Mouse (Mus musculus) hindbrain, embryonic 14.5 days (tissue): ENCODE results near the gene Naa15. TPM values are rescaled to one million over a fixed set of nuclear protein-coding genes. Genes with fewer than 3 reads are reported as not detected.
A peak's percentile ranks its signal among the peaks of the same experiment; 100 is the strongest.
"Not testable (repeated sequence)": the region's sequence is repeated elsewhere in the genome, so short reads cannot be mapped to it uniquely, and the experiment has no call there.

Experiments used
- ATAC-seq: fragments of 200-750 bp; cut with Nextera tagmentation; 2 replicates; pipeline ENCODE4 v1.8.0; 2017; ENCODE audit warnings: moderate number of reproducible peaks, mild to moderate bottlenecking, moderate TSS enrichment, moderate library complexity; ENCODE audit not compliant: low FRiP score
- DNase-seq: peaks from one replicate; pipeline ENCODE4 v3.0.0-alpha.2; 2015; ENCODE audit warnings: low spot score
- H3K27ac ChIP-seq: fragments of 300-500 bp; sonication (generic); 2 replicates; pipeline ENCODE4 v1.5.1; 2014; ENCODE audit warnings: mild to moderate bottlenecking, moderate library complexity
- H3K27me3 ChIP-seq: fragments of 300-500 bp; sonication (generic); 2 replicates; pipeline ENCODE4 v1.6.1; 2014; ENCODE audit warnings: mild to moderate bottlenecking, low read length, mixed read lengths; ENCODE audit not compliant: control insufficient read depth, insufficient read depth
- H3K36me3 ChIP-seq: fragments of 300-500 bp; sonication (generic); replicated peaks from 2 replicates; pipeline ENCODE4 v1.6.1; 2014; ENCODE audit not compliant: control insufficient read depth, insufficient read depth
- H3K4me1 ChIP-seq: fragments of 300-500 bp; sonication (generic); replicated peaks from 2 replicates; pipeline ENCODE4 v1.6.1; 2014; ENCODE audit warnings: antibody characterized with exemption, low read length, mixed read lengths; ENCODE audit not compliant: control insufficient read depth, insufficient read depth
- H3K4me2 ChIP-seq: fragments of 300-500 bp; sonication (generic); replicated peaks from 2 replicates; pipeline ENCODE4 v1.6.1; 2014; ENCODE audit warnings: mild to moderate bottlenecking, moderate library complexity
- H3K4me3 ChIP-seq: fragments of 300-500 bp; sonication (generic); replicated peaks from 2 replicates; pipeline ENCODE4 v1.5.1; 2014; ENCODE audit warnings: mild to moderate bottlenecking, low read length
- H3K9ac ChIP-seq: fragments of 300-500 bp; sonication (generic); 2 replicates; pipeline ENCODE4 v1.6.1; 2014
- H3K9me3 ChIP-seq: fragments of 300-500 bp; sonication (generic); 2 replicates; pipeline ENCODE4 v1.6.1; 2016; ENCODE audit warnings: low read length; ENCODE audit not compliant: control insufficient read depth
- WGBS: fragments of 180-500 bp; shearing (Covaris S2); extraction: QIAGEN DNeasy Blood & Tissue Kit; methylation state at CpG from one replicate; pipeline ENCODE4 v1.1.7; 2014; 5-methylcytosine and 5-hydroxymethylcytosine counted together
- polyA plus RNA-seq: library from polyadenylated mRNA; unstranded; fragments of >200 nt; fragmentation: Nextera tagmentation; extraction: Ambion mirVana; gene quantifications from 2 replicates; pipeline ENCODE4 v1.2.1, GENCODE M21; 2014

Naa15 gene
- polyA plus RNA-seq, 1 experiment from 2014 or later, result 38.8 TPM

DNA sequence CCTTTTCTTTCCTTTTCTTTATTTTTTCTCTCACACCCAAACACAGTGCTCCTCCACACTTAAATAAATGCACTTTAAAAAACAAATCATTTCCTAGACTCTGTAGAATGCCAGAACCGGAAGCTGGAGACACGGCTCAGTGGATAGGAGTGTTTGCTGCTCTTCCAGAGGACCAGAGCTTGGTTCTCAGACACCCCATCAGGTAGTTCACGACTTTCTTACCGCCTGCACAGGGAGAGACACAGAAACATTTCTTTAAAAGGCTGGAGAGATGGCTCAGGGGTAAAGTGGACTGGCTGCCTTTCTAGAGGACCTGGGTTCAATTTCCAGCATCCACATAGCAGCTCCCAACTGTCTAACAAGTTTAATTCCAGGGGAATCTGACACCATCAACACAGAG lies 15.4 kb upstream of the Naa15 start:
- Histone ChIP-seq H3K27ac (no peak overlapping the region), H3K27me3 (peaks cover 32% of the 10 kb centered on the region), H3K36me3 (peaks cover 11% of the 10 kb centered on the region), H3K9ac (no peak overlapping the region), H3K4me2 (no peak overlapping the region), H3K4me1 (no peaks in the 10 kb centered on the region; the same call in 1 of the 2 replicates), H3K4me3 (no peak overlapping the region), H3K9me3 (no peaks in the 10 kb centered on the region)
- ATAC-seq (no peak), DNase-seq (no peak)
- 66% methylated on average over 4 of the region's 4 CpGs for WGBS

DNA sequence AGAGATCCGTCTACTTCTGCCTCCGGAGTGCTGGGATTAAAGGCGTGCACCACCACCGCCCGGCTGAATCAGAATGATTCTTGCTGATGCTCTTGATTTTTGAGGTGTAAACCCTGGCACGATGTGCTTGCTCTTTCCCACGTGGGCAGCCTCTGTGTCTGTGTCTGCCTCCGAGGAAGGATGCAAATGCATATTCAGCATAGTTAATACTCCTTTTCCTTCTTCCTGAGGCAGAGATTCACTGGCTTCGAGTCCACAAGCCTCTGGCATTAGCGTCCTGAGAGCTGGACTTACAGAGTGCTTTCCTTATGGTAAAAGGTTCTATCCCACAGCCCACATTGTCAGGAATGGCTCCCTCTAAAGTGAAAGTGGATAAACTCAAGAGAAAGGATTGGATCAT lies 14.3 kb upstream of the Naa15 start:
- Histone ChIP-seq H3K9me3 (no peaks in the 10 kb centered on the region), H3K27me3 (peaks cover 26% of the 10 kb centered on the region), H3K36me3 (peaks cover 17% of the 10 kb centered on the region), H3K4me3 (no peak overlapping the region), H3K4me2 (no peak overlapping the region), H3K27ac (no peak overlapping the region), H3K9ac (no peak overlapping the region), H3K4me1 (no peaks in the 10 kb centered on the region; the same call in 1 of the 2 replicates)
- WGBS, result 82% methylated on average over 10 of the region's 10 CpGs
- ATAC-seq (no peak), DNase-seq (no peak)

DNA sequence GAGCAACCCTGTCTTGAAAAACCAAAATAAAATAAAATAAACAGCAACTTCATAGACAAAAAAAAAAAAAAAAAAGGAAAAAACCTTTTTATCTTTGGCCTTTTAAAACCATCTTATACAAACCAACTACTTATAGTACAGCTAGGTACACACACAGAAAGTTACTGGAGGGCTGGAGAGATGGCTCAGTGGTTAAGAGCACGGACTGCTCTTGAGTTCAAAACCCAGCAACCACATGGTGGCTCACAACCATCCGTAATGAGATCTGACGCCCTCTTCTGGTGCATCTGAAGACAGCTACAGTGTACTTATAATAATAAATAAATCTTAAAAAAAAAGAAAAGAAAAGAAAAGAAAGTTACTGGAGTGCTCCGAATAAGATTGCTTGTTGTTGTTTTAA lies 12.9 kb upstream of the Naa15 start:
- H3K4me2 ChIP-seq, H3K9ac ChIP-seq, H3K27ac ChIP-seq, DNase-seq, H3K9me3 ChIP-seq, H3K4me3 ChIP-seq, ATAC-seq, H3K4me1 ChIP-seq: not testable (repeated sequence)
- WGBS, result 66% methylated on average over 4 of the region's 4 CpGs
- Histone ChIP-seq H3K36me3 (peaks cover 27% of the 10 kb centered on the region), H3K27me3 (peaks cover 12% of the 10 kb centered on the region)

DNA sequence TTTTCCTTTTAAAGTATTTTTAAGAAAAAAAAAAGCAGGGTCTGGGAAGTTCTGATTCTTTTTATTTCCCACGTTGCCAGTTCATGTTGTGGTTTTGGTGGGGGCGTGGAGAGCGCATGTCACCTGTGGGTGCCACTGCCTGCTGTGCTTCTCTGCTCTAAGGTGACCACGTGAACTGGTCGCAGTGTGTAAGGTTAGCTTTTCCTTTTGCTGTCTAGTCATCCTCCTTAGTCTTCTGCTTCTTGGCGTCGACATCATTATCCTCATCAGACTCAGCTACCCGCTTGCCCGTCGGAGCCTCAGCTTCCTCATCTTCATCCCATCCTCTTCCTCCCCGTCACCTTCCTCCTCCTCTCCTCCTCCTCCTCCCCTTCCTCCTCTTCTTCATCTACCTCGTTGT lies 12.3 kb upstream of the Naa15 start:
- H3K4me3 ChIP-seq, result no peak overlapping the region
- H3K36me3 ChIP-seq, result peaks cover 27% of the 10 kb centered on the region
- WGBS, result 94% methylated on average over 12 of the region's 12 CpGs
- H3K4me1 ChIP-seq, result peaks cover 3% of the 10 kb centered on the region; the same call in 1 of the 2 replicates
- H3K27ac ChIP-seq, result no peak overlapping the region
- H3K9me3 ChIP-seq, result no peaks in the 10 kb centered on the region
- no peak overlapping the region for H3K9ac ChIP-seq
- peaks cover 6% of the 10 kb centered on the region for H3K27me3 ChIP-seq
- ATAC-seq (no peak), DNase-seq (no peak)
- H3K4me2 ChIP-seq, result no peak overlapping the region

DNA sequence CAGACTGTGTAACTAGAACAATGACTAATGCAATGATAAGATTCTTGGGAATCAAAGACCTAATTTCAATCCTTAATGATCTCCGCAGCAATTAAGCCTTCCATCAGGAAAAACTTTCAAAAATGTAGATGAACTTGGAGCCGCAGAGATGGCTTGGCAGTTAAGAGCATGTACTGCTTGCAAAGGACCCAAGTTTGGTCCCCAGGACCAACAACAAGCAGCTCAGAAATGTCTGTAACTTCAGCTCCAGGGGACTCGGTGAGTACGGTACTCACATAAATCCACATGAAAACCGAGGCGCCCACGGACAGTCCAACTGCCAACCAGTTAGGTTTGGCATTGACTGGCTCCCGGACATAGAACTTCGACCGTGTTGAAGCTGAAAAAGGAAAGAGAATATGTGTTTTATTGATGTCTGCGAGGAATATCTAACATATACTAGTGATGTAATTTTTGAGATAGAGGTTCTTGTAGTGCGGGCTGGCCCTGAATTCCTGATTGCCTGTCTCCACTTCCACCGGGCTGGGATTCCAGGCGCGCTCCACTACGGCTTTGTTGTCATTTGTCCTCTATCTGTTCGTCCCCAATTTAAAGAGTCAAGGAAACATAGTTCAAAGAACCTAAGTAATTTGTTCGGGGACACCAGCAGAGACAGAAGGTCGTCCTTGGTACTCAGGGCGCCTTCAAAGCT lies 6.9 kb upstream of the Naa15 start:
- no peak for DNase-seq

DNA sequence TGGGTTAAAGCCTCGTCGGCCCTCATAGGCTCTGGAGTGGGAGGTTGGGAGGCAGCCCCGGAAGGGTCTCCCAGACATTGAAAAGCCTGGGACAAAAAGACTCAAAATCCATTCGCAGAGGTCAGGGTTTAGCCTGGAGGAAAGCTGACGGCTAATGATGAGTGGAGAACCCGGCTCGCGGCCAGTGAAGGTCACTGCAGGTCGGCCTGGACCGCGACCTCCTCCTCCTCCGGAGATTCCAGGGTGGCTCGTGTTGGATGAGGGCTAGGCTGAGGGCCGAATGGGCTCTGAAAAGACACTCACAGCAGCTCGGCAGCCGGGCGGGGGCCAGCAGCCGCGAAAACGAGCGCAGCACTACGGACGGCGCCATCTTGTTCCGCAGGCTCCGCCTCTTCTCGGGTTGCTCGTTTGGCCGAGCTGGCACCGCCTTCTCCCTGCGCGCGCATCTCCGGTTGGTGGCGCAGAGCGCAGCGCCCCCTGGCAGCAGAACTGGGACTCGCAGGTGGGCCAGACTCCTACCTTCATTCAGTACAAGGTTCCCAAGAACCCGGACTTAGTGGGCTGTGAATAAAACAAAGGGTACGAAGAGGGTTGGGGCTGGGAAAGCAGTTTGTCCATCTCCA lies 6.3 kb upstream of the Naa15 start, which contains the start of gene Ndufc1:
Ndufc1 (minus strand) TSS at position 428 of the 623 bp plus-strand sequence.
- DNase-seq (peak; percentile 98), ATAC-seq (peak; percentile 93)
- H3K4me2 ChIP-seq, result peak within 1 kb of the TSS; percentile 65
- H3K4me1 ChIP-seq, result peaks cover 9% of the 10 kb centered on the region; the same call in 1 of the 2 replicates
- peak within 1 kb of the TSS; percentile 91 for H3K4me3 ChIP-seq
- under 1% methylated on average over 35 of the region's 40 CpGs for WGBS
- H3K9me3 ChIP-seq, result no peaks in the 10 kb centered on the region
- no peaks in the 10 kb centered on the region for H3K27me3 ChIP-seq
- H3K27ac ChIP-seq, result peak within 1 kb of the TSS; percentile 97
- H3K36me3 ChIP-seq, result peaks cover 22% of the 10 kb centered on the region
- H3K9ac ChIP-seq, result peak within 1 kb of the TSS; percentile 93

More for the DNA sequence above, 6.9 kb upstream of the Naa15 start:
- peak; percentile 10; the same call in 1 of the 2 replicates for ATAC-seq
- H3K9me3 ChIP-seq, result no peaks in the 10 kb centered on the region
- peak overlapping the region; percentile 97 for H3K27ac ChIP-seq
- peak overlapping the region; percentile 91 for H3K4me3 ChIP-seq
- H3K36me3 ChIP-seq, result peaks cover 27% of the 10 kb centered on the region
- peaks cover 9% of the 10 kb centered on the region; the same call in 1 of the 2 replicates for H3K4me1 ChIP-seq
- H3K27me3 ChIP-seq, result no peaks in the 10 kb centered on the region
- WGBS, result 23% methylated on average over 20 of the region's 20 CpGs
- H3K9ac ChIP-seq, result peak overlapping the region; percentile 93
- peak overlapping the region; percentile 65 for H3K4me2 ChIP-seq

DNA sequence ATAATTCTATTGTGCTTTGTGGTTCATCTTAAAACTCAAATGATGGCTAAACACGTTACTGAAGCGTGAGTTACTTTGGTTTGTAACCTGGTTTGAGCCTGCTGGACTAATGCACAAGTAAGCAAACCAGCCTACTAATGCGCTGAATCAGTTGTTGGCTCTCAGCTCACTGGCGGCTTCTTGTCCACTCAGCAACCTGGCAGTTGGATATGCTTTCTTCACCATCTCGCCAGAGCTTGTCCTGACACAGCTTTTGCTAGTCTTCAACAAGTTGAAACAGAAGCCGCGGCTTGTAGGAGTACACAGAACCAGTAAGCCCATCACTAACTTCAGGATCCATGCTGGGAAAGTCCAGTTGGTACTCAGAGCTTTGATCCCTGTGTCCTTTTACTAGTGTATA lies 2.5 kb upstream of the Naa15 start:
- no peaks in the 10 kb centered on the region for H3K27me3 ChIP-seq
- no peak overlapping the region for H3K4me3 ChIP-seq
- no peaks in the 10 kb centered on the region for H3K9me3 ChIP-seq
- DNase-seq (no peak), ATAC-seq (no peak)
- no peak overlapping the region for H3K9ac ChIP-seq
- 91% methylated on average over 7 of the region's 7 CpGs for WGBS
- no peaks in the 10 kb centered on the region for H3K36me3 ChIP-seq
- peaks cover 21% of the 10 kb centered on the region for H3K4me1 ChIP-seq
- no peak overlapping the region for H3K27ac ChIP-seq
- no peak overlapping the region for H3K4me2 ChIP-seq

DNA sequence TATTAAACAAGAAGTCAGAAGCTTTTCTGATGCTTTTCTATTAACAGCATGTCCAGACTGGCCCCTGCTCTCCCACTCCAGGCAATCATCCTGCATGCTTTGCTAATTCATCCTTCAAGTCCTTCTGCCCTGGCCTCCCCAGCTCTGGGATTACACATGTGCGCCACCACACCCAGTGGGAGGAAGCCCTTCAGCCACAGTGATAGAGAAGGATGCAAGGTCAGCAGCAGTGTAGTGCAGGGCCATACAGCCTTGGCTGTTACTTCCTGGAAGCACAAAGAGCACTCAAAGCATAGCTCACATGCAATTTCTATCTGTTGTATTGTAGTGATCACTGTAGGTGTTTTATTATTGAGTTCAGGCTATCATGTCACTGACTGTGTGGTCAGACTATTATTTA lies 1.7 kb upstream of the Naa15 start:
- no peak overlapping the region for H3K27ac ChIP-seq
- WGBS, result 94% methylated on average over 1 of the region's 1 CpGs
- no peak overlapping the region for H3K4me2 ChIP-seq
- DNase-seq (no peak), ATAC-seq (no peak)
- H3K9ac ChIP-seq, result no peak overlapping the region
- H3K4me1 ChIP-seq, result peaks cover 22% of the 10 kb centered on the region
- no peak overlapping the region for H3K4me3 ChIP-seq
- no peaks in the 10 kb centered on the region for H3K36me3 ChIP-seq
- no peaks in the 10 kb centered on the region for H3K27me3 ChIP-seq
- H3K9me3 ChIP-seq, result no peaks in the 10 kb centered on the region

DNA sequence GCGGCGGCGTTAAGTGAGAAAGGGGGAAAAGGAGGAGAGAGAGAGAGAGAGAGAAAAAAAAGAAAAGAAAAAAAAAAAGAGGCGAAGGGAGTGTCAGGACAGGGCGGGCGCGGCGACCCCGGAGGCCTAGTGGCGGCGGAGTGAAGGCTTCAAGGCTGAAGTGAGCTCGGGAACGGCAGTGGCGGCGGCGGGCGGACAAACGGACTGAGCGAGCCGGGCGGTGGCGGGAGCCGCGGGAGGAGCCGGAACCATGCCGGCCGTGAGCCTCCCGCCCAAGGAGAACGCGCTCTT lies 1.1 kb downstream of the Naa15 start:
- Histone ChIP-seq H3K27me3 (no peaks in the 10 kb centered on the region), H3K36me3 (no peaks in the 10 kb centered on the region), H3K4me1 (peaks cover 29% of the 10 kb centered on the region), H3K9ac (peak overlapping the region; percentile 85), H3K27ac (peak overlapping the region; percentile 83), H3K9me3 (no peaks in the 10 kb centered on the region), H3K4me2 (peak overlapping the region; percentile 73), H3K4me3 (peak overlapping the region; percentile 67)
- ATAC-seq, result no peak; the same call in 1 of the 2 replicates
- no peak for DNase-seq
- WGBS, result under 1% methylated on average over 21 of the region's 30 CpGs
